Mouse (Mus musculus) ES-E14 (cell line): ENCODE measurements around the gene Polr3b. TPM values are rescaled to one million over a fixed set of nuclear protein-coding genes. Genes with fewer than 3 reads are reported as not detected.

Experiments used
- DNase-seq: peaks from one replicate; pipeline ENCODE4 v3.0.0-alpha.2; 2013; ENCODE audit warnings: low read depth, low spot score
- H3K27ac ChIP-seq: 2 replicates; pipeline ENCODE4 v1.5.1; 2012; ENCODE audit warnings: low read depth, mild to moderate bottlenecking, low read length, moderate library complexity, mixed read lengths; ENCODE audit not compliant: poor library complexity, insufficient read depth, severe bottlenecking
- H3K36me3 ChIP-seq: 2 replicates; pipeline ENCODE4 v1.6.1; 2012; ENCODE audit warnings: mild to moderate bottlenecking, low read length, moderate library complexity, mixed read lengths; ENCODE audit not compliant: control insufficient read depth, poor library complexity, insufficient read depth, severe bottlenecking
- H3K4me1 ChIP-seq, 2 experiments: fragments of 150-350 bp in 1 of 2; sonication (generic) in 1 of 2; 2 replicates each; pipeline ENCODE4 v1.6.1; 2012; ENCODE audit warnings: low read length in 2 of 2, mild to moderate bottlenecking in 1 of 2, mixed read lengths in 1 of 2; ENCODE audit not compliant: control insufficient read depth in 2 of 2, insufficient read depth in 2 of 2, poor library complexity in 1 of 2
- H3K4me3 ChIP-seq, 2 experiments: fragments of 150-350 bp in 1 of 2; sonication (generic) in 1 of 2; 2 replicates each; pipeline ENCODE4 v1.5.1; 2012; ENCODE audit warnings: low read length in 2 of 2, low read depth in 1 of 2, mild to moderate bottlenecking in 1 of 2, mixed read lengths in 1 of 2; ENCODE audit not compliant: insufficient read depth in 1 of 2, poor library complexity in 1 of 2, severe bottlenecking in 1 of 2
- H3K9ac ChIP-seq: 2 replicates; pipeline ENCODE4 v1.6.1; 2012; ENCODE audit warnings: low read depth, mild to moderate bottlenecking, low read length, mixed read lengths; ENCODE audit not compliant: poor library complexity, insufficient read depth, severe bottlenecking
- H3K9me3 ChIP-seq: fragments of 150-350 bp; sonication (generic); 2 replicates; pipeline ENCODE4 v1.6.1; 2012; ENCODE audit warnings: low read depth, mild to moderate bottlenecking, low read length; ENCODE audit not compliant: control insufficient read depth, insufficient read depth
- CHD2 ChIP-seq: IDR thresholded peaks from 2 replicates; pipeline ENCODE4 v1.6.1; 2014; ENCODE audit warnings: mild to moderate bottlenecking, low read depth, low read length, inconsistent platforms
- HCFC1 ChIP-seq: IDR thresholded peaks from 2 replicates; pipeline ENCODE4 v1.6.1; 2012; ENCODE audit warnings: low read length, inconsistent platforms, borderline replicate concordance; ENCODE audit not compliant: insufficient read depth
- MAFK ChIP-seq: IDR thresholded peaks from 2 replicates; pipeline ENCODE4 v1.6.1; 2014; ENCODE audit warnings: mild to moderate bottlenecking, low read depth, low read length, inconsistent platforms; ENCODE audit not compliant: insufficient read depth
- ZC3H11A ChIP-seq: IDR thresholded peaks from 2 replicates; pipeline ENCODE4 v1.6.1; 2012; ENCODE audit warnings: low read depth, mild to moderate bottlenecking, inconsistent platforms, low read length, borderline replicate concordance
- ZNF384 ChIP-seq: IDR thresholded peaks from 2 replicates; pipeline ENCODE4 v1.6.1; 2012; ENCODE audit warnings: low read depth, low read length, inconsistent platforms
- in situ Hi-C, 2 experiments: fragments of 600-800 bp; cut with MboI; formaldehyde crosslinking; loops; one replicate each; pipeline ENCODE4 v1.15.1; 2025; ENCODE audit warnings: low sequenced_read_pairs in 2 of 2, inconsistent platforms in 1 of 2; ENCODE audit not compliant: unreplicated experiment in 2 of 2
- total RNA-seq: library from RNA; depleted of rRNA; stranded (reverse); fragments of 300-350 nt; gene quantifications from 2 replicates; pipeline ENCODE4 v1.2.3, GENCODE M21; 2012

Gene Polr3b
- total RNA-seq, 1 experiment = 29.2 TPM

- H3K9me3 ChIP-seq = no peaks in the 10 kb centered on the region
- peaks cover 10% of the 10 kb centered on the region for H3K36me3 ChIP-seq
- H3K27ac ChIP-seq = no peak overlapping the region
- in situ Hi-C loops = no loop called here
- no peak for TF ChIP-seq ZNF384
- no peak for TF ChIP-seq MAFK
- no peak for TF ChIP-seq ZC3H11A
- no peak for TF ChIP-seq HCFC1
- TF ChIP-seq CHD2 = no peak
- H3K9ac ChIP-seq = no peak overlapping the region
- DNase-seq = no peak
- H3K4me1 ChIP-seq = peaks cover 3 to 11% of the 10 kb centered on the region in 2 experiments; a peak in 3 of 4 replicates
- H3K4me3 ChIP-seq = no peak overlapping the region
These were observed 84.5 kb downstream of the Polr3b start for GRCm38 (mm10) chr10:84706543-84706942.

- H3K9ac ChIP-seq = no peak overlapping the region
- no peak overlapping the region for H3K4me3 ChIP-seq
- H3K9me3 ChIP-seq = no peaks in the 10 kb centered on the region
- in situ Hi-C loops = no loop called here
- DNase-seq = no peak
- H3K36me3 ChIP-seq = peaks cover 6% of the 10 kb centered on the region
- no peak overlapping the region for H3K27ac ChIP-seq
- no peak for TF ChIP-seq ZC3H11A
- no peak for TF ChIP-seq CHD2
- no peak for TF ChIP-seq ZNF384
- no peak for TF ChIP-seq MAFK
- no peak for TF ChIP-seq HCFC1
- peaks cover 3 to 11% of the 10 kb centered on the region in 2 experiments; a peak in 3 of 4 replicates for H3K4me1 ChIP-seq
These were observed 85.1 kb downstream of the Polr3b start for GRCm38 (mm10) chr10:84707226-84707625.

- Histone ChIP-seq H3K36me3 (peaks cover 6% of the 10 kb centered on the region), H3K27ac (no peak overlapping the region; the same call in 1 of the 2 replicates), H3K9me3 (no peaks in the 10 kb centered on the region), H3K4me1 (peaks cover 3 to 11% of the 10 kb centered on the region in 2 experiments; a peak in 3 of 4 replicates), H3K9ac (no peak overlapping the region), H3K4me3 (no peak overlapping the region)
- TF ChIP-seq ZNF384 (peak; percentile 97), MAFK (no peak)
- in situ Hi-C loops = no loop called here
- peak; percentile 77 for DNase-seq
These were observed 85.8 kb downstream of the Polr3b start for GRCm38 (mm10) chr10:84707752-84708530.

GRCm38 (mm10) chr10:84710192-84710591, 88.1 kb downstream of the Polr3b start:
- Histone ChIP-seq H3K36me3 (peaks cover 23% of the 10 kb centered on the region), H3K4me3 (no peak overlapping the region), H3K9me3 (no peaks in the 10 kb centered on the region), H3K9ac (no peak overlapping the region), H3K27ac (no peak overlapping the region), H3K4me1 (peaks cover 3 to 11% of the 10 kb centered on the region in 2 experiments; a peak in 3 of 4 replicates)
- in situ Hi-C loops = no loop called here
- TF ChIP-seq ZNF384 (no peak), MAFK (0 out of 2 replicates have a peak, but pooled peaks have one; percentile 29)
- no peak for DNase-seq

GRCm38 (mm10) chr10:84710827-84711226, 88.7 kb downstream of the Polr3b start:
- in situ Hi-C loops = no loop called here

More at GRCm38 (mm10) chr10:84710827-84711226, 88.7 kb downstream of the Polr3b start:
- H3K9ac ChIP-seq = no peak overlapping the region
- peaks cover 3 to 11% of the 10 kb centered on the region in 2 experiments; a peak in 3 of 4 replicates for H3K4me1 ChIP-seq
- no peak overlapping the region for H3K27ac ChIP-seq
- H3K4me3 ChIP-seq = no peak overlapping the region
- DNase-seq = no peak
- TF ChIP-seq ZNF384 = no peak
- TF ChIP-seq CHD2 = no peak
- no peak for TF ChIP-seq ZC3H11A
- no peak for TF ChIP-seq HCFC1
- no peak for TF ChIP-seq MAFK
- H3K36me3 ChIP-seq = peaks cover 23% of the 10 kb centered on the region
- H3K9me3 ChIP-seq = no peaks in the 10 kb centered on the region
